Mouse (Mus musculus): ENCODE data around the gene Rnf44.

DNA sequence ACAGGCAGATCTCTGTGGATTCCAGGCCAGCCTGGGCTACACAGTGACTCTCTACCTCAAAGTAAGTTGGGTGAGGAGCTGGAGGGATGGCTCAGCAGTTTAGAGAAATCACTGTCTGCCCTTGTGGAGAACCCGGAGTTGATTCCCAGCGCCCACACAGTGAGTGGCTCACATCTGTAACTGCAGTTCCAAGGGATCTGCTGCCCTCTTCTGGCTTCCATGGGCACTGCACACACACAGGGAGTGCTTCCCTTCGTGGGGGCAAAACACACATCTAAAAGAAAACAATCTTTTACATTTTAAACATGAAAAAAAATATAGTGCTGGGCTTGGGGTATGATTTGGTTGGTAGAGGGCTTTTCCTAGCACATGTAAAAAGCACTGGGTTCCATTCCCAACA, 29.4 kb upstream of the Rnf44 start:
- TF ChIP-seq CTCF (IDR thresholded peaks at IDR 0.05; ENCODE audit: control insufficient read depth, insufficient read depth, insufficient read length) (no peak), MYOD1 (IDR thresholded peaks at IDR 0.05; ENCODE audit: control insufficient read depth, insufficient read length, low read depth) (no peak), USF1 (IDR thresholded peaks at IDR 0.05; ENCODE audit: low read depth) (no peak), MYOG (IDR thresholded peaks at IDR 0.05; ENCODE audit: control insufficient read depth, extremely low read depth, insufficient read length) (no peak), MAX (IDR thresholded peaks at IDR 0.05) (no peak), CEBPB (IDR thresholded peaks at IDR 0.05; ENCODE audit: low read depth) (no peak)
